Mouse (Mus musculus) lung, postnatal 0 days (tissue): ENCODE results near the gene Ifna15.

ENCODE experiments used
- CTCF ChIP-seq: IDR thresholded peaks from 2 replicates; pipeline ENCODE4 v1.5.1; 2016; ENCODE audit warnings: antibody characterized with exemption, mild to moderate bottlenecking
- EP300 ChIP-seq: IDR thresholded peaks from 2 replicates; pipeline ENCODE4 v1.6.1; 2016; ENCODE audit warnings: antibody characterized with exemption, mild to moderate bottlenecking, control low read depth

DNA sequence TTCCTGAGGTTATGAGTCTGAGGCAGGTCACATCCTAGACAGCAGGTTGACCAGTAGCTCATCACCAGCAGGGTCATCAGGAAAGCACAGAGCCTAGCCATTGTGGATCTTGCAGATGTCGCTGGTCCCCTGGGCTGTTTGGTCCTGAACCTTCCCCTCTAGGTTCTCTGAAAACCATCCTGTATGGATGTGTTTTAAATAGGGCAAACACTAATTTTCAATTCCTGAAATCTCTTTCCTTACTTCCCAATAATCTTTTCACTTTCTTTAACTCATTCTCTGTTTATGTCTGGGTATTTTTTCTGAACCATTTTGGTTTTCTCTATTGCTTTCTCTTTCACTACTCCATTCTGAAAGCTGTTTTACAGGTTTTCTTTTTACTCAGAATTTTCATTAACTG is 13.7 kb upstream of the Ifna15 start, which contains the start of gene Ifna14:
- TF ChIP-seq EP300: no peak
- no peak for TF ChIP-seq CTCF
